Mouse (Mus musculus): ENCODE measurements at regions not wholly inside any gene's neighbourhood (a gene's known extent, or its start where the extent isn't known, plus 50 kb on each side); places are given as distances from the start of the nearest gene placed in this dataset.

GRCm38 (mm10) chr13:71174335-71174734 is 332.7 kb upstream of the Adamts16 start:
- H3K9ac ChIP-seq (ENCODE audit: low read depth, low read length) = no peak overlapping the region
- no peaks in the 10 kb centered on the region for H3K9me3 ChIP-seq (replicated peaks; ENCODE audit: low read length)
- ATAC-seq (replicated peaks; ENCODE audit: low FRiP score, low read depth) (no peak), DNase-seq (ENCODE audit: low spot score) (no peak)
- H3K36me3 ChIP-seq (ENCODE audit: insufficient read depth, low read length) = no peaks in the 10 kb centered on the region
- no peak overlapping the region for H3K4me2 ChIP-seq (ENCODE audit: low read length)
- H3K4me1 ChIP-seq (replicated peaks; ENCODE audit: insufficient read depth, low read length) = no peaks in the 10 kb centered on the region
- no peak overlapping the region for H3K27ac ChIP-seq
- TF ChIP-seq CTCF (IDR thresholded peaks at IDR 0.05; ENCODE audit: low read depth) = no peak
- no peak overlapping the region for H3K4me3 ChIP-seq (replicated peaks; ENCODE audit: low read depth, low read length)
- no peaks in the 10 kb centered on the region for H3K27me3 ChIP-seq (ENCODE audit: insufficient read depth, low read length)

- no peaks in the 10 kb centered on the region for H3K9me3 ChIP-seq (replicated peaks; ENCODE audit: low read length)
- ATAC-seq (replicated peaks; ENCODE audit: low FRiP score, low read depth) (no peak), DNase-seq (ENCODE audit: low spot score) (no peak)
- no peaks in the 10 kb centered on the region for H3K4me1 ChIP-seq (replicated peaks; ENCODE audit: insufficient read depth, low read length)
- H3K9ac ChIP-seq (ENCODE audit: low read depth, low read length) = no peak overlapping the region
- H3K27ac ChIP-seq = no peak overlapping the region
- no peak overlapping the region for H3K4me2 ChIP-seq (ENCODE audit: low read length)
- H3K36me3 ChIP-seq (ENCODE audit: insufficient read depth, low read length) = no peaks in the 10 kb centered on the region
- H3K4me3 ChIP-seq (replicated peaks; ENCODE audit: low read depth, low read length) = no peak overlapping the region
- H3K27me3 ChIP-seq (ENCODE audit: insufficient read depth, low read length) = no peaks in the 10 kb centered on the region
- 63% methylated on average over 3 of the region's 3 CpGs for WGBS
- no peak for TF ChIP-seq CTCF (IDR thresholded peaks at IDR 0.05; ENCODE audit: low read depth)
Observed at GRCm38 (mm10) chr13:71166226-71166625, 324.6 kb upstream of the Adamts16 start.

- Histone ChIP-seq H3K9ac (ENCODE audit: low read depth, low read length) (no peak overlapping the region), H3K9me3 (replicated peaks; ENCODE audit: low read length) (no peaks in the 10 kb centered on the region), H3K27ac (no peak overlapping the region), H3K4me2 (ENCODE audit: low read length) (no peak overlapping the region), H3K27me3 (ENCODE audit: insufficient read depth, low read length) (no peaks in the 10 kb centered on the region), H3K4me1 (replicated peaks; ENCODE audit: insufficient read depth, low read length) (no peaks in the 10 kb centered on the region), H3K36me3 (ENCODE audit: insufficient read depth, low read length) (no peaks in the 10 kb centered on the region), H3K4me3 (replicated peaks; ENCODE audit: low read depth, low read length) (no peak overlapping the region)
- DNase-seq (ENCODE audit: low spot score) (no peak), ATAC-seq (replicated peaks; ENCODE audit: low FRiP score, low read depth) (no peak)
- 77% methylated on average over 20 of the region's 20 CpGs for WGBS
- no peak for TF ChIP-seq CTCF (IDR thresholded peaks at IDR 0.05; ENCODE audit: low read depth)
Observed at GRCm38 (mm10) chr13:71165096-71165920, 323.7 kb upstream of the Adamts16 start.

- Histone ChIP-seq H3K27me3 (ENCODE audit: insufficient read depth, low read length) (no peaks in the 10 kb centered on the region), H3K9me3 (replicated peaks; ENCODE audit: low read length) (no peaks in the 10 kb centered on the region), H3K36me3 (ENCODE audit: insufficient read depth, low read length) (no peaks in the 10 kb centered on the region), H3K4me2 (ENCODE audit: low read length) (no peak overlapping the region), H3K27ac (no peak overlapping the region), H3K4me1 (replicated peaks; ENCODE audit: insufficient read depth, low read length) (no peaks in the 10 kb centered on the region), H3K9ac (ENCODE audit: low read depth, low read length) (no peak overlapping the region), H3K4me3 (replicated peaks; ENCODE audit: low read depth, low read length) (no peak overlapping the region)
- 91% methylated on average over 2 of the region's 2 CpGs for WGBS
- no peak for DNase-seq (ENCODE audit: low spot score)
- no peak for TF ChIP-seq CTCF (IDR thresholded peaks at IDR 0.05; ENCODE audit: low read depth)
- ATAC-seq (replicated peaks; ENCODE audit: low FRiP score, low read depth) = no peak
Observed at GRCm38 (mm10) chr13:71164012-71164411, 322.4 kb upstream of the Adamts16 start.

GRCm38 (mm10) chr13:71162952-71163351 is 321.3 kb upstream of the Adamts16 start:
- Histone ChIP-seq H3K27me3 (ENCODE audit: insufficient read depth, low read length) (no peaks in the 10 kb centered on the region), H3K9ac (ENCODE audit: low read depth, low read length) (no peak overlapping the region), H3K36me3 (ENCODE audit: insufficient read depth, low read length) (no peaks in the 10 kb centered on the region), H3K4me1 (replicated peaks; ENCODE audit: insufficient read depth, low read length) (no peaks in the 10 kb centered on the region), H3K4me3 (replicated peaks; ENCODE audit: low read depth, low read length) (no peak overlapping the region), H3K9me3 (replicated peaks; ENCODE audit: low read length) (no peaks in the 10 kb centered on the region), H3K27ac (no peak overlapping the region), H3K4me2 (ENCODE audit: low read length) (no peak overlapping the region)
- ATAC-seq (replicated peaks; ENCODE audit: low FRiP score, low read depth) (no peak), DNase-seq (ENCODE audit: low spot score) (no peak)
- 82% methylated on average over 2 of the region's 2 CpGs for WGBS
- TF ChIP-seq CTCF (IDR thresholded peaks at IDR 0.05; ENCODE audit: low read depth) = no peak

GRCm38 (mm10) chr13:71158300-71158860 is 316.8 kb upstream of the Adamts16 start:
- no peak overlapping the region for H3K27ac ChIP-seq
- no peak overlapping the region for H3K4me3 ChIP-seq (replicated peaks; ENCODE audit: low read depth, low read length)
- H3K27me3 ChIP-seq (ENCODE audit: insufficient read depth, low read length) = no peaks in the 10 kb centered on the region
- no peak for ATAC-seq (replicated peaks; ENCODE audit: low FRiP score, low read depth)
- no peaks in the 10 kb centered on the region for H3K36me3 ChIP-seq (ENCODE audit: insufficient read depth, low read length)
- H3K9me3 ChIP-seq (replicated peaks; ENCODE audit: low read length) = no peaks in the 10 kb centered on the region
- H3K4me1 ChIP-seq (replicated peaks; ENCODE audit: insufficient read depth, low read length) = no peaks in the 10 kb centered on the region
- 45% methylated on average over 13 of the region's 13 CpGs for WGBS
- no peak for TF ChIP-seq CTCF (IDR thresholded peaks at IDR 0.05; ENCODE audit: low read depth)
- no peak overlapping the region for H3K4me2 ChIP-seq (ENCODE audit: low read length)
- DNase-seq (ENCODE audit: low spot score) = no peak
- no peak overlapping the region for H3K9ac ChIP-seq (ENCODE audit: low read depth, low read length)
